Mouse (Mus musculus): ENCODE measurements around the gene Suco.

GRCm38 (mm10) chr1:161887679-161888260, 11.3 kb upstream of the Suco start:
- TF ChIP-seq CTCF (IDR thresholded peaks at IDR 0.05; ENCODE audit: insufficient read depth, low read depth, low read length): no peak
- no peak for TF ChIP-seq POLR2A (IDR thresholded peaks at IDR 0.05; ENCODE audit: insufficient read depth, low read depth, low read length)
